Mouse (Mus musculus) hindbrain, embryonic 16.5 days (tissue): ENCODE results near the gene Trp53. TPM values are rescaled to one million over a fixed set of nuclear protein-coding genes. Genes with fewer than 3 reads are reported as not detected.

ENCODE experiments used
- ATAC-seq: fragments of 200-750 bp; cut with Nextera tagmentation; 2 replicates; pipeline ENCODE4 v1.8.0; 2017; ENCODE audit warnings: moderate TSS enrichment, moderate library complexity
- H3K27ac ChIP-seq: fragments of 300-500 bp; sonication (generic); 2 replicates; pipeline ENCODE4 v1.5.1; 2014; ENCODE audit warnings: low read depth, mild to moderate bottlenecking, control low read depth, low read length, moderate library complexity
- H3K27me3 ChIP-seq: fragments of 300-500 bp; sonication (generic); replicated peaks from 2 replicates; pipeline ENCODE4 v1.6.1; 2014; ENCODE audit warnings: low read length; ENCODE audit not compliant: control insufficient read depth, insufficient read depth
- H3K36me3 ChIP-seq: fragments of 300-500 bp; sonication (generic); 2 replicates; pipeline ENCODE4 v1.6.1; 2014; ENCODE audit warnings: mild to moderate bottlenecking, low read length, moderate library complexity, mixed read lengths; ENCODE audit not compliant: control insufficient read depth, insufficient read depth
- H3K4me1 ChIP-seq: fragments of 300-500 bp; sonication (generic); 2 replicates; pipeline ENCODE4 v1.6.1; 2014; ENCODE audit warnings: low read depth, low read length; ENCODE audit not compliant: control insufficient read depth, insufficient read depth
- H3K4me2 ChIP-seq: fragments of 300-500 bp; sonication (generic); 2 replicates; pipeline ENCODE4 v1.6.1; 2014; ENCODE audit warnings: mild to moderate bottlenecking, low read length, control low read depth, moderate library complexity
- H3K4me3 ChIP-seq: fragments of 300-500 bp; sonication (generic); 2 replicates; pipeline ENCODE4 v1.5.1; 2014; ENCODE audit warnings: mild to moderate bottlenecking, low read length, control low read depth, moderate library complexity
- H3K9ac ChIP-seq: fragments of 300-500 bp; sonication (generic); 2 replicates; pipeline ENCODE4 v1.6.1; 2014; ENCODE audit warnings: low read depth, mild to moderate bottlenecking, control low read depth, low read length, moderate library complexity
- H3K9me3 ChIP-seq: fragments of 300-500 bp; sonication (generic); 2 replicates; pipeline ENCODE4 v1.6.1; 2014; ENCODE audit warnings: mild to moderate bottlenecking, low read length, moderate library complexity; ENCODE audit not compliant: control insufficient read depth
- WGBS: fragments of 180-500 bp; shearing (Covaris S2); extraction: QIAGEN DNeasy Blood & Tissue Kit; methylation state at CpG from one replicate; pipeline ENCODE4 v1.1.7; 2014; 5-methylcytosine and 5-hydroxymethylcytosine counted together
- polyA plus RNA-seq: library from polyadenylated mRNA; unstranded; fragments of >200 nt; fragmentation: Nextera tagmentation; extraction: Ambion mirVana; gene quantifications from 2 replicates; pipeline ENCODE4 v1.2.1, GENCODE M21; 2015

Gene Trp53
- polyA plus RNA-seq, 1 experiment from 2014 or later = 47.9 TPM

- H3K36me3 ChIP-seq = peaks cover 8% of the 10 kb centered on the region
- no peaks in the 10 kb centered on the region for H3K9me3 ChIP-seq
- H3K4me2 ChIP-seq = peak overlapping the region; percentile 92
- H3K4me1 ChIP-seq = peaks cover 54% of the 10 kb centered on the region
- no peaks in the 10 kb centered on the region for H3K27me3 ChIP-seq
- no peak for ATAC-seq
- peak overlapping the region; percentile 66 for H3K4me3 ChIP-seq
- WGBS = 4% methylated on average over 5 of the region's 5 CpGs
- H3K27ac ChIP-seq = peak overlapping the region; percentile 74; the same call in 1 of the 2 replicates
- peak overlapping the region; percentile 88 for H3K9ac ChIP-seq
Observed at GRCm38 (mm10) chr11:69559183-69559582, 21.0 kb upstream of the Trp53 start.

GRCm38 (mm10) chr11:69559851-69560765 lies 20.1 kb upstream of the Trp53 start, which contains the start of gene Efnb3:
TSS of gene Efnb3 (minus strand) at chr11:69560205.
- H3K9me3 ChIP-seq = no peaks in the 10 kb centered on the region
- no peaks in the 10 kb centered on the region for H3K27me3 ChIP-seq
- H3K27ac ChIP-seq = peak within 1 kb of the TSS; percentile 74
- peak; percentile 60 for ATAC-seq
- WGBS = under 1% methylated on average over 46 of the region's 59 CpGs
- peaks cover 50% of the 10 kb centered on the region for H3K4me1 ChIP-seq
- H3K9ac ChIP-seq = peak within 1 kb of the TSS; percentile 88
- H3K4me2 ChIP-seq = peak within 1 kb of the TSS; percentile 92
- H3K4me3 ChIP-seq = peak within 1 kb of the TSS; percentile 66
- peaks cover 5% of the 10 kb centered on the region for H3K36me3 ChIP-seq

GRCm38 (mm10) chr11:69560896-69561854 lies 19.0 kb upstream of the Trp53 start:
- H3K36me3 ChIP-seq = peaks cover 5% of the 10 kb centered on the region
- peak overlapping the region; percentile 66 for H3K4me3 ChIP-seq
- no peaks in the 10 kb centered on the region for H3K27me3 ChIP-seq
- H3K4me1 ChIP-seq = peaks cover 46% of the 10 kb centered on the region
- H3K4me2 ChIP-seq = peak overlapping the region; percentile 92
- H3K9me3 ChIP-seq = no peaks in the 10 kb centered on the region
- H3K9ac ChIP-seq = peak overlapping the region; percentile 88; the same call in 1 of the 2 replicates
- 12% methylated on average over 16 of the region's 16 CpGs for WGBS
- peak overlapping the region; percentile 41; the same call in 1 of the 2 replicates for H3K27ac ChIP-seq
- ATAC-seq = peak; percentile 60

GRCm38 (mm10) chr11:69563373-69563772 lies 16.8 kb upstream of the Trp53 start:
- 87% methylated on average over 13 of the region's 13 CpGs for WGBS
- H3K9ac ChIP-seq = no peak overlapping the region
- H3K4me1 ChIP-seq = peaks cover 24% of the 10 kb centered on the region
- no peak overlapping the region for H3K4me3 ChIP-seq
- peaks cover 5% of the 10 kb centered on the region for H3K36me3 ChIP-seq
- H3K27me3 ChIP-seq = no peaks in the 10 kb centered on the region
- no peak overlapping the region for H3K4me2 ChIP-seq
- H3K27ac ChIP-seq = no peak overlapping the region
- no peaks in the 10 kb centered on the region for H3K9me3 ChIP-seq
- ATAC-seq = no peak

- H3K4me1 ChIP-seq = peaks cover 14% of the 10 kb centered on the region
- H3K36me3 ChIP-seq = peaks cover 5% of the 10 kb centered on the region
- WGBS = 47% methylated on average over 3 of the region's 3 CpGs
- no peak overlapping the region for H3K27ac ChIP-seq
- no peak overlapping the region for H3K4me3 ChIP-seq
- H3K4me2 ChIP-seq = no peak overlapping the region
- H3K9me3 ChIP-seq = no peaks in the 10 kb centered on the region
- H3K9ac ChIP-seq = no peak overlapping the region
- ATAC-seq = no peak
- no peaks in the 10 kb centered on the region for H3K27me3 ChIP-seq
Observed at GRCm38 (mm10) chr11:69564391-69564790, 15.8 kb upstream of the Trp53 start.

- H3K4me3 ChIP-seq = no peak overlapping the region
- no peak overlapping the region for H3K4me2 ChIP-seq
- peaks cover 5% of the 10 kb centered on the region for H3K36me3 ChIP-seq
- 86% methylated on average over 8 of the region's 8 CpGs for WGBS
- ATAC-seq = no peak
- H3K27ac ChIP-seq = no peak overlapping the region
- no peaks in the 10 kb centered on the region for H3K9me3 ChIP-seq
- H3K9ac ChIP-seq = no peak overlapping the region
- H3K27me3 ChIP-seq = no peaks in the 10 kb centered on the region
- peaks cover 14% of the 10 kb centered on the region for H3K4me1 ChIP-seq
Observed at GRCm38 (mm10) chr11:69565131-69565530, 15.0 kb upstream of the Trp53 start.

GRCm38 (mm10) chr11:69575220-69575619 lies 4.9 kb upstream of the Trp53 start:
- H3K36me3 ChIP-seq = peaks cover 2% of the 10 kb centered on the region; the same call in 1 of the 2 replicates
- H3K27ac ChIP-seq = no peak overlapping the region
- WGBS = 64% methylated on average over 3 of the region's 3 CpGs
- no peak for ATAC-seq
- no peak overlapping the region for H3K4me3 ChIP-seq
- no peak overlapping the region for H3K4me2 ChIP-seq
- no peak overlapping the region for H3K9ac ChIP-seq
- no peaks in the 10 kb centered on the region for H3K9me3 ChIP-seq
- H3K4me1 ChIP-seq = peaks cover 20% of the 10 kb centered on the region
- H3K27me3 ChIP-seq = no peaks in the 10 kb centered on the region

GRCm38 (mm10) chr11:69576307-69576706 lies 3.9 kb upstream of the Trp53 start:
- Histone ChIP-seq H3K27ac (no peak overlapping the region), H3K36me3 (no peaks in the 10 kb centered on the region; the same call in 1 of the 2 replicates), H3K4me1 (peaks cover 20% of the 10 kb centered on the region), H3K9ac (no peak overlapping the region), H3K27me3 (no peaks in the 10 kb centered on the region), H3K9me3 (no peaks in the 10 kb centered on the region), H3K4me2 (no peak overlapping the region), H3K4me3 (no peak overlapping the region)
- ATAC-seq = no peak
- WGBS = 73% methylated on average over 5 of the region's 5 CpGs
